Mouse (Mus musculus): Measurements from ENCODE around the gene Chst11. TPM values are rescaled to one million over a fixed set of nuclear protein-coding genes. Genes with fewer than 3 reads are reported as not detected.

The Chst11 gene
- polyA plus RNA-seq, 1 experiment, result 12.1 TPM

- Histone ChIP-seq H3K4me3 (peak overlapping the region; percentile 64), H3K36me3 (ENCODE audit: control insufficient read depth, insufficient read depth) (no peaks in the 10 kb centered on the region), H3K4me2 (ENCODE audit: low read depth) (peak overlapping the region; percentile 98), H3K27me3 (ENCODE audit: control insufficient read depth, insufficient read depth, insufficient read length) (no peaks in the 10 kb centered on the region), H3K79me2 (ENCODE audit: control insufficient read depth, insufficient read depth) (peaks cover 56% of the 10 kb centered on the region), H3ac (ENCODE audit: control insufficient read depth, insufficient read length) (no peak overlapping the region)
- no peak for TF ChIP-seq E2F4 (IDR thresholded peaks at IDR 0.05; ENCODE audit: insufficient read depth)
- TF ChIP-seq TCF12 (IDR thresholded peaks at IDR 0.05; ENCODE audit: insufficient read depth, poor library complexity, severe bottlenecking), result no peak
- TF ChIP-seq MAX (IDR thresholded peaks at IDR 0.05; ENCODE audit: low read depth), result no peak
- no peak for TF ChIP-seq CEBPB (IDR thresholded peaks at IDR 0.05; ENCODE audit: insufficient read depth, poor library complexity, severe bottlenecking)
- no peak for TF ChIP-seq MYOG (IDR thresholded peaks at IDR 0.05; ENCODE audit: control insufficient read depth in 1 of 3, insufficient read depth in 1 of 3, insufficient read length in 2 of 3, low read depth in 2 of 3)
- TF ChIP-seq USF1 (IDR thresholded peaks at IDR 0.05; ENCODE audit: low read depth), result no peak
- TF ChIP-seq MYOD1 (IDR thresholded peaks at IDR 0.05; ENCODE audit: control insufficient read depth in 1 of 3, insufficient read length in 2 of 3, low read depth in 2 of 3), result no peak
- TF ChIP-seq POLR2AphosphoS2 (IDR thresholded peaks at IDR 0.05; ENCODE audit: insufficient read length, low read depth), result no peak
- TF ChIP-seq TCF3 (IDR thresholded peaks at IDR 0.05; ENCODE audit: insufficient read length, low read depth), result no peak
These were observed 2.1 kb downstream of the Chst11 start for GRCm38 (mm10) chr10:82987394-82987793.

GRCm38 (mm10) chr10:82989418-82990025 is 4.2 kb downstream of the Chst11 start:
- Histone ChIP-seq H3K36me3 (ENCODE audit: control insufficient read depth, insufficient read depth) (no peaks in the 10 kb centered on the region), H3K79me2 (ENCODE audit: control insufficient read depth, insufficient read depth) (peaks cover 60% of the 10 kb centered on the region), H3K4me3 (no peak overlapping the region), H3K27me3 (ENCODE audit: control insufficient read depth, insufficient read depth, insufficient read length) (no peaks in the 10 kb centered on the region), H3K4me2 (ENCODE audit: low read depth) (peak overlapping the region; percentile 31), H3ac (ENCODE audit: control insufficient read depth, insufficient read length) (no peak overlapping the region)
- peak in 1 of 3 experiments; percentile 53 for TF ChIP-seq MYOD1 (IDR thresholded peaks at IDR 0.05; ENCODE audit: control insufficient read depth in 1 of 3, insufficient read length in 2 of 3, low read depth in 2 of 3)
- TF ChIP-seq REST (IDR thresholded peaks at IDR 0.05; ENCODE audit: insufficient read depth, insufficient read length), result no peak
- peak in 1 of 3 experiments; percentile 65 for TF ChIP-seq MYOG (IDR thresholded peaks at IDR 0.05; ENCODE audit: control insufficient read depth in 1 of 3, insufficient read depth in 1 of 3, insufficient read length in 2 of 3, low read depth in 2 of 3)

GRCm38 (mm10) chr10:82990918-82991317 is 5.6 kb downstream of the Chst11 start:
- TF ChIP-seq REST (IDR thresholded peaks at IDR 0.05; ENCODE audit: insufficient read depth, insufficient read length) (no peak), E2F4 (IDR thresholded peaks at IDR 0.05; ENCODE audit: insufficient read depth) (no peak)
- peaks cover 60% of the 10 kb centered on the region for H3K79me2 ChIP-seq (ENCODE audit: control insufficient read depth, insufficient read depth)
- no peaks in the 10 kb centered on the region for H3K36me3 ChIP-seq (ENCODE audit: control insufficient read depth, insufficient read depth)
- no peaks in the 10 kb centered on the region for H3K27me3 ChIP-seq (ENCODE audit: control insufficient read depth, insufficient read depth, insufficient read length)
- no peak overlapping the region for H3ac ChIP-seq (ENCODE audit: control insufficient read depth, insufficient read length)
- no peak overlapping the region for H3K4me3 ChIP-seq
- no peak overlapping the region for H3K4me2 ChIP-seq (ENCODE audit: low read depth)

GRCm38 (mm10) chr10:82991756-82992519 is 6.6 kb downstream of the Chst11 start:
- TF ChIP-seq MAX (IDR thresholded peaks at IDR 0.05; ENCODE audit: low read depth), result no peak
- no peak for TF ChIP-seq E2F4 (IDR thresholded peaks at IDR 0.05; ENCODE audit: insufficient read depth)
- no peak for TF ChIP-seq REST (IDR thresholded peaks at IDR 0.05; ENCODE audit: insufficient read depth, insufficient read length)
- no peak for TF ChIP-seq MYOG (IDR thresholded peaks at IDR 0.05; ENCODE audit: control insufficient read depth in 1 of 3, insufficient read depth in 1 of 3, insufficient read length in 2 of 3, low read depth in 2 of 3)
- no peak for TF ChIP-seq MYOD1 (IDR thresholded peaks at IDR 0.05; ENCODE audit: control insufficient read depth in 1 of 3, insufficient read length in 2 of 3, low read depth in 2 of 3)
- TF ChIP-seq TCF12 (IDR thresholded peaks at IDR 0.05; ENCODE audit: insufficient read depth, poor library complexity, severe bottlenecking), result no peak
- no peak for TF ChIP-seq POLR2A (IDR thresholded peaks at IDR 0.05; ENCODE audit: insufficient read length, low read depth)
- H3K79me2 ChIP-seq (ENCODE audit: control insufficient read depth, insufficient read depth), result peaks cover 53% of the 10 kb centered on the region
- H3K4me2 ChIP-seq (ENCODE audit: low read depth), result no peak overlapping the region
- H3K4me3 ChIP-seq, result no peak overlapping the region
- no peaks in the 10 kb centered on the region for H3K27me3 ChIP-seq (ENCODE audit: control insufficient read depth, insufficient read depth, insufficient read length)
- no peak overlapping the region for H3ac ChIP-seq (ENCODE audit: control insufficient read depth, insufficient read length)
- no peaks in the 10 kb centered on the region for H3K36me3 ChIP-seq (ENCODE audit: control insufficient read depth, insufficient read depth)

- Histone ChIP-seq H3ac (ENCODE audit: control insufficient read depth, insufficient read length) (no peak overlapping the region), H3K4me3 (no peak overlapping the region), H3K4me2 (ENCODE audit: low read depth) (no peak overlapping the region), H3K27me3 (ENCODE audit: control insufficient read depth, insufficient read depth, insufficient read length) (no peaks in the 10 kb centered on the region), H3K36me3 (ENCODE audit: control insufficient read depth, insufficient read depth) (no peaks in the 10 kb centered on the region), H3K79me2 (ENCODE audit: control insufficient read depth, insufficient read depth) (peaks cover 31% of the 10 kb centered on the region)
- no peak for TF ChIP-seq REST (IDR thresholded peaks at IDR 0.05; ENCODE audit: insufficient read depth, insufficient read length)
- no peak for TF ChIP-seq MAX (IDR thresholded peaks at IDR 0.05; ENCODE audit: low read depth)
- no peak for TF ChIP-seq POLR2AphosphoS2 (IDR thresholded peaks at IDR 0.05; ENCODE audit: insufficient read length, low read depth)
- no peak for TF ChIP-seq SRF (IDR thresholded peaks at IDR 0.05; ENCODE audit: control insufficient read depth, insufficient read length, low read depth)
- no peak for TF ChIP-seq USF1 (IDR thresholded peaks at IDR 0.05; ENCODE audit: low read depth)
- no peak for TF ChIP-seq CEBPB (IDR thresholded peaks at IDR 0.05; ENCODE audit: insufficient read depth, poor library complexity, severe bottlenecking)
- TF ChIP-seq TCF3 (IDR thresholded peaks at IDR 0.05; ENCODE audit: insufficient read length, low read depth), result no peak
- TF ChIP-seq MYOG (IDR thresholded peaks at IDR 0.05; ENCODE audit: control insufficient read depth in 1 of 3, insufficient read depth in 1 of 3, insufficient read length in 2 of 3, low read depth in 2 of 3), result no peak
These were observed 9.0 kb downstream of the Chst11 start for GRCm38 (mm10) chr10:82994284-82994683.

Measured in myocyte (in vitro differentiated cells).